Mouse (Mus musculus) cerebellum, adult 9-11 months (tissue): ENCODE data around the gene Thap4.

Experiments
- DNase-seq: peaks from one replicate; pipeline ENCODE4 v3.0.0; 2022

Thap4 gene

GRCm38 (mm10) chr1:93741987-93742386 lies 12.7 kb downstream of the Thap4 start:
- no peak for DNase-seq

DNA sequence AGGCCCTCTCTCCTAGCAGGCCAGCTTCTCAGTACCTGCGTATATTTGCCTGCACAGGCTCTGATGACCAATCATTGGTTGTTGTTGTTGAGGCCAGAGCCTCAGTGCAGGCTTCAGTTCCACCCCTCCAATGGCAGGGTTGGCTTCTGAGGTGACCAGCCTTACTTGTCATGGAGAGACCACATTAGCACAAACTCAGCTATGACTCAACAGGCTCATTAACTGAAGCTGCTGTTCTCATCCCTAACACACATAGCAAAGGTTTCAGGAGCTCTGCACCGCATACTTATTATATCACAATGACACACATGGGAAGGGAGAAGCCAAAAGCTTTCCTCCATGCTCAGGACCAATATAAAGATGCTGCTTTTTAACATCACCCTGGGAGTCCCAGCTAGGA lies 14.0 kb downstream of the Thap4 start:
- no peak for DNase-seq

- no peak for DNase-seq
These were observed 17.0 kb downstream of the Thap4 start for GRCm38 (mm10) chr1:93737711-93738110.

GRCm38 (mm10) chr1:93735859-93736258 lies 18.8 kb downstream of the Thap4 start:
- no peak for DNase-seq

- peak; percentile 35 for DNase-seq
These were observed 22.8 kb downstream of the Thap4 start for GRCm38 (mm10) chr1:93731880-93732281.

DNA sequence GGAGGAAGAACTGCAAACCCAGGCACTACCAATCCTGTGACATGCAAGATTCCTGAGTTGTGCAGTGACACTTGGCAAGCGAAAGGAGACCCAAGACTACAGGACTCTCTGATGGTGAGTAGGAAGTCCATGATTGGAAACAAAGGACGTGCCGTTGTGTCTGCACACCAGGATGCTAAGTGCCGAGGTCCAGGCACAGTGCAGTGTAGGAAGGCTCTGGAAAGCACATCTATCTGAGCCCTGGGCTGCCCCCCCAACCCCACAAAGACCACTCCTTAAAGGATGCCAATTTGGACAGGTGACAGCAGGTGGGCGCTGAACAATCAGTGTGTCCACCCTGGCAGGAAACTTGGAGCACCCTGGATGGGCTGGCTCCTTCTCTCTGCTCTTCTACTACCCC lies 23.6 kb downstream of the Thap4 start:
- DNase-seq: peak; percentile 50

- DNase-seq: peak; percentile 45
These were observed 27.7 kb downstream of the Thap4 start for GRCm38 (mm10) chr1:93726974-93727373.

GRCm38 (mm10) chr1:93726116-93726515 lies 28.5 kb downstream of the Thap4 start:
- DNase-seq: no peak

- DNase-seq: no peak
These were observed 29.0 kb downstream of the Thap4 start for GRCm38 (mm10) chr1:93725665-93726064.

- no peak for DNase-seq
These were observed 30.0 kb downstream of the Thap4 start for GRCm38 (mm10) chr1:93724623-93725022.

- no peak for DNase-seq
These were observed 33.1 kb downstream of the Thap4 start for GRCm38 (mm10) chr1:93721557-93721956.

- no peak for DNase-seq
These were observed 38.5 kb downstream of the Thap4 start for GRCm38 (mm10) chr1:93716166-93716565.

DNA sequence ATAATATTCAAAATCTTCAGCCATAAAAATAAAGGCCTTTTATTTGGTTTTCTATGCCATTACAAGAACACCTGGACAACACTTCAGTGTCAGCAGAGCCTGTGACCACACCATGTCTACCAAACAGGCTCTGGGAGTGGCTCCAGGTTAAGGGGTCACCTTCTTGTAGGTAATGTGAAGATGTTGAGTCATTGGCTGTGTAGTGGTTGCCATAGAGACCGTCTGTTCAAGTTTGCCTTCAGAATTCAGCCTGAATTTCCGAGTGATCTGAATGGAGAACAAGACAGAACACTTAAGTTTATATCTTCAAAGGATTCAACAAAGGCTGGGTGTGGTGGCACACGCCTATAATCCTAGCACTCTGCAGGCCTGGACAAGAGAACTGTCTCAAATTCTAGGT lies 49.3 kb downstream of the Thap4 start:
- DNase-seq: no peak

- no peak for DNase-seq
These were observed 50.3 kb downstream of the Thap4 start for GRCm38 (mm10) chr1:93704341-93704740.

GRCm38 (mm10) chr1:93703472-93704048 lies 51.1 kb downstream of the Thap4 start:
- no peak for DNase-seq

GRCm38 (mm10) chr1:93702106-93702505 lies 52.6 kb downstream of the Thap4 start:
- no peak for DNase-seq

GRCm38 (mm10) chr1:93699159-93699558 lies 55.5 kb downstream of the Thap4 start:
- DNase-seq: no peak

- DNase-seq: no peak
These were observed 57.3 kb downstream of the Thap4 start for GRCm38 (mm10) chr1:93697317-93697716.

DNA sequence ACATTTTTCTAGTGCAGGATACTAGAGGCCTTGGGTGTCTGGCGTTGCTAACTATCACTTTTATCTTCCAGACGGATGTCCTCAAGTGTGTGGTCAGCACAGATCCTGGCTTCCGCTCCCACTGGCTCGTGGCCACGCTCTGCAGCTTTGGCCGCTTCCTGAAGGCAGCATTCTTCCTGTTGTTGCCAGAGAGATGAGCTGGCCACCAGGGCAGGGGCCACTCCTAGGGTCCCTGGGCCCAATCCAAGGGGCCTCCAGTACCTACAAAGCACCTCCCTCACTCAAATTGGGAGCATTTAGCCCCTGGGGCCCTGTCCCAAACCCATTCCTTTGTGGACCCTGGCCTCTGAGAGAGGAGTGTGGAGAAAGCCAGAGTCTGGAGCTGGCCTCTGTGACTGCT lies 59.7 kb downstream of the Thap4 start:
- peak; percentile 48 for DNase-seq

GRCm38 (mm10) chr1:93693943-93694342 lies 60.7 kb downstream of the Thap4 start:
- no peak for DNase-seq

DNA sequence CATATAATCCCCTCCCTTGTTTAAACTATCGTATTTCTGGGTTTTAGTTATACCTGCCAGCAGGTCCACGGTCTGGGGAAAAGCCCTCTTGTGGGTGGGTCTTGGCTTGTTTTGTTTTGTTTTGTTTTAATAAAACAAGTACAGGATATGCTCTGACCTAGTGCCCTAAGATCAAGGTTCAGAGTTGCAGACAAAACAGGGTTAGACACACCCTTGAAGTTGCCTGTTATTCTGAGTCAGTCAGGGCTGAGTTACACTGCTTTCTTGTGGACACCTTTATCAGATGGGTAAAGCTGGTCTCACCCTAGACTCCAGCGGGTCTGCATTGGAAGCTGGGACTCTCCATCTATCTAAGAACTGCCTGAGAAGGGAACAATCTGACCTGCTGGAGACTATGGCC lies 61.2 kb downstream of the Thap4 start:
- DNase-seq: no peak

DNA sequence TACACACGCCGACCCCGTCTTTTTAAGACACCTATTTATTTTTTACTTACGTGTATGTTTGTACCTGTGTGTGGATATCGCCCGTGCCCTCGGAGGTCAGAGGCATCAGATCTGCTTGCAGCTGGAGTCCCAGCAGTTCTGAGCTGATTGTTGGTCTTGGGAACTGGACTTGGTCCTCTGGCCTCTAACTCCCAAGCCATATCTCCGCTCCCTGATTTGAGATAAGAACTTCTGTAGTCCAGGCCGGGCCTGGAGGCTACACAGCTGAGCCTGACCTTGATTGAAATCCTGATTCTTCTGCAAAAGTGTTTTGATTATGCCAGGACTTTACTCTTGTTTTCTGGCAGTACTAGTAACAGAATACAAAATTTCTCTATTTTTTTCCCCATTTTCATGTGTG lies 61.9 kb downstream of the Thap4 start:
- no peak for DNase-seq

DNA sequence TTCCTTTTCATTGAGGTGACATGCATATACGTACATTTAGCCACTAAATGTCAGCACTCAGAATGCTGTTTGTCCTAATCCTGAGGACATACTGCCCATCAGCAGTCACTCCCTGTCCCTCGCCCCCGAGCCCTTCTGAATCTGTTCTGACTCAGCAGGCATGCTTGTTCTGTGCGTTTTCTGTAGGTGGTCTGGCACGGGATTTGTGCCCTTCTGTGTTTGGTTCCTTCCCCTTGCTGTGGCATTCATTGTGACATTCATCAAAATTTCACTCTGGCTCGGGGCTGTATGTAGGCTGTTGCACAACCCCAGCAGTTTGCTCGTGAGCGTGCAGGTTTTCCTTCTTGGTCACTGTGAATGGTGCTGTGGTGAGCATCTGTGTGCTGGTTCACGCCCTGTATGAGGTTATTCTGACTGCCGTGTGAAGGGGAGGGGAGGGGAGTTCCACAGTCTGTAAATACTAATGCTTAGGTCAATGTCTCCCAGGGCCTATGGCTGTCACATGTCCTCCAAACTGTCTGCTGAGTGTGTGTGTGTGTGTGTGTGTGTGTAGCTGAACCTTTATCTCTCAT lies 62.8 kb downstream of the Thap4 start:
- DNase-seq: no peak

DNA sequence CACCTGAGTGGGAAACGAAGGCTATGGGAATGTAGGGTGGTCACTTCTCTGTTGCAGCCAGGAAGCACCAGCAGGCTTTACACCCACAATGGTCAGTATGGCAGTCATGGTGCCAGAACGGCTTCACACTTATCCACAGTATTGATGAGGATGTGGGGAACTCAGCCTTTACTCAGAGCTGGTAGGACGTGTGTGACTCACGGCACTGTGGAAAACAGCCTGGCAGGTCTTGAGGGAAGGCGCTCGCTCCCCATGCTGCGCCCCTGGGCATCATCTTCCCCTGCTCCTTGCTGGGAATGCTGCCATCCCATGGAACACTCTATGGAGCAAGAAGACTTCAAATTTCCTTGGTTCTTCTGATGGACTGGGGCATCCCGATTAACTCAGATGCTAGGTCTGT lies 63.6 kb downstream of the Thap4 start:
- no peak for DNase-seq

GRCm38 (mm10) chr1:93689901-93690496 lies 64.7 kb downstream of the Thap4 start:
- no peak for DNase-seq
